Mouse (Mus musculus) kidney, postnatal 10 days (tissue): ENCODE results near the gene Tmpo.

ENCODE experiments used
- DNase-seq: peaks from one replicate; pipeline ENCODE4 v3.0.0; 2021; ENCODE audit warnings: mixed read lengths

Tmpo gene

GRCm38 (mm10) chr10:91105981-91106380 lies 75.1 kb downstream of the Tmpo start:
- no peak for DNase-seq

- DNase-seq = no peak
Measured at GRCm38 (mm10) chr10:91102799-91103590, 78.1 kb downstream of the Tmpo start.

DNA sequence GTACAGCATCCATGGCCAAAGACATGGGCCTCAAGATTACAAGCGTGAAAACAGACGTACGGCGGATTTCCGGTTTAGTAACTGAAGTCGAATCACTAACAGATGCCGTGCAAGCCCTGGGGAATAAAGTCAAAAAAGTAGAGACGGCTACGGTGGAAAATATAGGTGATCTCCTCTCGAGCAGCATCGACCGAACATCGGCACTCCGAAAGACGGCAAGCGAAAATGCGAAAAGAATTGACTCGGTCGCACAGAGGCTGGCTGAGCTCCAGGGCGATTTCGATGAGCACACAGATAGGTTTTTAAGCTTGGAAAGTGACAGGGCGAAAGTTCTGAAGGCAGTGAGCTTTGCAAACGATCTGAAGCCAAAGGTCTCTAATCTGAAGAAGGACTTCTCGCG lies 79.2 kb downstream of the Tmpo start:
- no peak for DNase-seq

- DNase-seq = no peak
Measured at GRCm38 (mm10) chr10:91100101-91100500, 81.0 kb downstream of the Tmpo start.

- no peak for DNase-seq
Measured at GRCm38 (mm10) chr10:91098056-91098455, 83.1 kb downstream of the Tmpo start.
